Mouse (Mus musculus) heart, adult 8-10 months (tissue): ENCODE results near the gene Smagp. TPM values are rescaled to one million over a fixed set of nuclear protein-coding genes. Genes with fewer than 3 reads are reported as not detected.

ENCODE experiments used
- DNase-seq: peaks from one replicate; pipeline ENCODE4 v3.0.0; 2022; ENCODE audit warnings: low spot score
- microRNA-seq: library from miRNA; unstranded; fragments of <30 nt; microRNA quantifications from one replicate; pipeline ENCODE4 v1.2.0, GENCODE M21; 2022
- total RNA-seq, 4 experiments: library from RNA; stranded (reverse); gene quantifications; 2 replicates each; pipeline ENCODE4 v1.2.4; 2022

Smagp gene
- total RNA-seq, 4 experiments from 2014 or later: 10.9 to 20.2 (median 11.9) TPM

- DNase-seq: no peak
Observed at GRCm38 (mm10) chr15:100592817-100593216, 43.9 kb downstream of the Smagp start.

GRCm38 (mm10) chr15:100590436-100590835 lies 46.3 kb downstream of the Smagp start:
- no peak for DNase-seq

- DNase-seq: no peak
Observed at GRCm38 (mm10) chr15:100588297-100588696, 48.4 kb downstream of the Smagp start.

GRCm38 (mm10) chr15:100587166-100587565 lies 49.6 kb downstream of the Smagp start:
- no peak for DNase-seq

GRCm38 (mm10) chr15:100585931-100586330 lies 50.8 kb downstream of the Smagp start:
- no peak for DNase-seq

GRCm38 (mm10) chr15:100580108-100580507 lies 56.6 kb downstream of the Smagp start:
- no peak for DNase-seq

GRCm38 (mm10) chr15:100577972-100578371 lies 58.8 kb downstream of the Smagp start:
- no peak for DNase-seq

- DNase-seq: no peak
Observed at GRCm38 (mm10) chr15:100576810-100577209, 59.9 kb downstream of the Smagp start.

GRCm38 (mm10) chr15:100576392-100576791 lies 60.3 kb downstream of the Smagp start:
- no peak for DNase-seq

GRCm38 (mm10) chr15:100575366-100575765 lies 61.4 kb downstream of the Smagp start:
- no peak for DNase-seq

GRCm38 (mm10) chr15:100574378-100574777 lies 62.4 kb downstream of the Smagp start:
- no peak for DNase-seq

- no peak for DNase-seq
Observed at GRCm38 (mm10) chr15:100573946-100574345, 62.8 kb downstream of the Smagp start.

Small RNA genes within 50 kb of the gene (microRNA-seq; reads per million reads assigned to microRNA genes)
- gene Mir6961: not detected

Other genes starting within 250 kb of the Smagp start
- not detected for gene Gm5475, start 214.8 kb downstream of the Smagp start, total RNA-seq
- gene Slc11a2, start 211.9 kb downstream of the Smagp start, total RNA-seq: 10 to 100 TPM; 49.0 to 61.5 (median 51.9) TPM
- gene Letmd1, start 167.9 kb downstream of the Smagp start, total RNA-seq: 10 to 100 TPM; 11.2 to 14.0 (median 11.8) TPM
- gene Csrnp2, start 141.5 kb downstream of the Smagp start, total RNA-seq: 1 to 10 TPM; 2.4 to 3.1 (median 2.7) TPM
- gene Tfcp2, start 84.9 kb downstream of the Smagp start, total RNA-seq: 10 to 100 TPM; 14.3 to 17.3 (median 15.6) TPM
- 10 to 100 TPM; 11.1 to 17.3 (median 13.8) TPM for gene Pou6f1, start 37.0 kb downstream of the Smagp start, total RNA-seq
- gene Dazap2, start 21.6 kb downstream of the Smagp start, total RNA-seq: 100 to 1,000 TPM; 170 to 189 (median 183) TPM
- 1 to 10 TPM in 2 of 4 experiments, under 1 TPM in 2; 0.84 to 2.6 (median 1.1) TPM for gene Bin2, start 32.6 kb upstream of the Smagp start, total RNA-seq
- 1 to 10 TPM; 1.1 to 2.0 (median 1.5) TPM for gene Cela1, start 51.0 kb upstream of the Smagp start, total RNA-seq
- gene Galnt6, start 92.4 kb upstream of the Smagp start, total RNA-seq: under 1 TPM; 0.54 to 0.86 (median 0.64) TPM
- gene Slc4a8, start 124.8 kb upstream of the Smagp start, total RNA-seq: 1 to 10 TPM; 1.9 to 4.3 (median 2.8) TPM
- 1 to 10 TPM in 1 of 4 experiments, under 1 TPM in 2, not detected in 1; 0.41 to 1.2 (median 0.55) TPM for gene Scn8a, start 232.9 kb upstream of the Smagp start, total RNA-seq